Mouse (Mus musculus) left cerebral cortex, adult 18-20 months (tissue): Measurements from ENCODE around the gene Hnrnpa2b1. TPM values are rescaled to one million over a fixed set of nuclear protein-coding genes. Genes with fewer than 3 reads are reported as not detected.

Experiments
- DNase-seq, 2 experiments: peaks; one replicate each; pipeline ENCODE4 v3.0.0; 2021 to 2022; ENCODE audit warnings: low spot score in 2 of 2, mixed read lengths in 1 of 2
- total RNA-seq, 2 experiments: library from RNA; stranded (reverse); gene quantifications; 2 replicates each; pipeline ENCODE4 v1.2.3; 2021

Hnrnpa2b1 gene
- total RNA-seq, 2 experiments from 2014 or later: 436 to 466 TPM

- peak; percentile 72 to 83 for DNase-seq
Observed at GRCm38 (mm10) chr6:51470311-51471178, 851 bp upstream of the Hnrnpa2b1 start, which contains the start of gene Cbx3. TSS of gene Cbx3 (plus strand) at chr6:51470360.

- peak; percentile 67 to 74 for DNase-seq
Observed at GRCm38 (mm10) chr6:51468891-51469561, 668 bp downstream of the Hnrnpa2b1 start.

DNA sequence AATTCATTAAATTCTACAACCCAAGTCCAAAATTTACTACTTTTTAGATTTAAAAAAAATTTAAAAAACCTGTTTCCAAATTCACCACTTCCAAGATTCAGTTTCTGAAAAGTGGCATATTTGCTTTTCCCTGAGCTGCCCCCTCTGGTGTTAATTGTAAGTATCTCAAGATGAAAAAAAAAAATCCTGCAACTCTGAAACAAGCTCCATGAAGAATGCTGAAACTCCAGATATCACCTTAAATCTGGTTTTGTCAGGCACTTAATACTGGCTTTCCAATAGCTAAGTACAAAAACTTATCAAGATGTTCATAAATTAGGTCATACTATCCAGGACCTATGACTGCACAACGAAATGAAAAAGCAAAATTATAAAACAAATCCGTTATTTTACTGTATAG is 2.0 kb downstream of the Hnrnpa2b1 start:
- no peak for DNase-seq

DNA sequence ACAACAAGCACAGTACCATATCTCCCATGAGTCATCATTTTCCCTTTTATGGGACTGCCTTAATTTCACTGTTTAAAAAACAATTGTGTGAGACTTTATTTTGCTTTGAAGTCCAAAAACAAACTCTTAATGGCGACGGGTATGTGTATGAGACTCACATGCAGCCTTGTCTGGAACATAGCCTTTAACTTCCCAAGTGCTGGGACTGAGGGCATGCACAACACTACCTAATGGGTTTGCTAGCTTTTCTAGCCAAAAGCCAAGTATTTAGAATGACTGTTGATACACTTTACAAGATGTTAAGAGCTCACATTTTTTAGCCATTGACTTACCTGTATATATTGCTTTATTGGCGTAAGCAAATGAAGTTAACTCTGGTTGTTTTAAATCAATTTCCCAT is 9.3 kb downstream of the Hnrnpa2b1 start:
- DNase-seq: no peak

- no peak for DNase-seq
Observed at GRCm38 (mm10) chr6:51460021-51460360, 9.7 kb downstream of the Hnrnpa2b1 start.

GRCm38 (mm10) chr6:51459313-51460020 is 10.2 kb downstream of the Hnrnpa2b1 start:
- no peak for DNase-seq

- no peak for DNase-seq
Observed at GRCm38 (mm10) chr6:51458925-51459312, 10.8 kb downstream of the Hnrnpa2b1 start.

- no peak for DNase-seq
Observed at GRCm38 (mm10) chr6:51457770-51458387, 11.8 kb downstream of the Hnrnpa2b1 start.

GRCm38 (mm10) chr6:51457283-51457682 is 12.4 kb downstream of the Hnrnpa2b1 start:
- no peak for DNase-seq

DNA sequence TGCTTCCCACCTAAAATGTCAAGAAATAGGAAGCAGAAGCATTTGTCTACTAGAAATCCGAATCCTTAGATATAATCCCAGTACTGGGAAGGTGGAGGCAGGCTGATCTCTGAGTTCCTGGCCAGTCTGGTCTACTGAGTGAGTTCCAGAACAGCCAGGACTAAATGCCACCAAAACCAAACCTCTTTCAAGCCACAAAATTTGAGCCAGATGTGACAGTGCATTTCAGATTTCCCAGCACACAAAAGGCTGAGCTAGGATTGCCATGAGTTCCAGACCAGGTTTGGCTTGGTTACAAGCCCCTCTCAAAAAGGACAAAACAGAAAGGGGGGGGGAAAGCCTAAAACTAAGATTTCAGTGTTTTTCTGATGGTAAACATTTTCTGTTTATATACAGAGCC is 13.5 kb downstream of the Hnrnpa2b1 start:
- no peak for DNase-seq

- no peak for DNase-seq
Observed at GRCm38 (mm10) chr6:51454949-51455348, 14.7 kb downstream of the Hnrnpa2b1 start.

DNA sequence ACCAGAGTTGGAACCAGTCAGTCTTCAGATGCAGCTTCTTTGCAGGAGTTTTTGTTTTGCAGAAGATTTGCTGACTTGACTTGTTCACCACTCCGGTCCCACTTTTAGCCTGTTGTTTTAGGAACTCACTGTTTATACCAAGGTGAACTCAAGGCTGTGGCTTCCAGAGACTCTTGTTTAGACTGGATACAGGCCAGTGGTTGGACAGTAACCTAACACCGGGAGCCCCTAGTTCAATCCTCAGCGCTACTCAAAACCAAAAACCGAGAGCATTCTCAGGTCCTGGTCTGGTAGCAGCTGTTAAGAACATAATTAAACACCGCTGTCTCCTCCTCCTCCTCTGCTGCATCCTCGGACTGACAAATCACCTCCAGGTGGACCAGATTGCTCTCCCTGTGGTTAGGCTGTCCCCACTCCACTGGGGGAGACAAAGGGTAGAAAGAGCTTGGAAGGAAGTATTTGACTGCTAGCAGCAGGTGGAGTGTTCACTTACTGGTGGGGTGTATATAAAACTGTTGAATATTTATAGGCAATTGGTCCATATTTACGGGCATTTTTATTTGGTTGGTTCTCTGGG is 16.7 kb downstream of the Hnrnpa2b1 start:
- no peak for DNase-seq

DNA sequence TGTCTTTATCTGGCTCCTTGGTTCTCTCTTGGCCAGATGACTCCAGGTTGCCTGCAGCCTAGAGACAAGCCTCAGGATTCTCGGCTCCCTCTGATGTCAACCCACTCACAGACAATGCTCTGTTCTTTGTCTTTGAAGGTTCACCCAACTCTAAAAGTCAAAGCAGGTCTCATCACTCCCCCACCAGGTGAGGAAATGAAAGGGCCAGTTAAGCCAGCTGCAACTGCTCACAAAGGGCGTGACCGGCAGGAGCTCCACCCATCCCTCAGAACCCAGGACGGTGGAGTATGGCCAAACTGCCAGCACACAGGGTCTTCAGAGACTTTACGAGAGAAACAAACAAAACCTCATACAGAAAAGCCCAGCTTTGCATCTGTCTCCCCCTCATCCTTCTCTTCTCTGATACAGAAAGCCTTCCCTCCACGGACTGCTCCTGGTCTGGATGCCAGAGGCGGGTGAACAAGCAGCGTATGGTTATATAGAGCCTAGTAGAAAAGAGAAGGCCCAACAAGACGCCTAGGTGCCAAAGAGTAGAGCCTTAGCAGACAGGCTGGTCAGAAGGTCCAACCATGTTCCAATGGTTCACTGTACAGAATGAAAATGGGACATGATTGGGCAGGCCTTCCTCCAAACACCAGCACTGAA is 27.4 kb downstream of the Hnrnpa2b1 start:
- no peak for DNase-seq

GRCm38 (mm10) chr6:51438826-51439330 is 30.8 kb downstream of the Hnrnpa2b1 start:
- peak in 1 of 2 experiments; percentile 19 for DNase-seq

DNA sequence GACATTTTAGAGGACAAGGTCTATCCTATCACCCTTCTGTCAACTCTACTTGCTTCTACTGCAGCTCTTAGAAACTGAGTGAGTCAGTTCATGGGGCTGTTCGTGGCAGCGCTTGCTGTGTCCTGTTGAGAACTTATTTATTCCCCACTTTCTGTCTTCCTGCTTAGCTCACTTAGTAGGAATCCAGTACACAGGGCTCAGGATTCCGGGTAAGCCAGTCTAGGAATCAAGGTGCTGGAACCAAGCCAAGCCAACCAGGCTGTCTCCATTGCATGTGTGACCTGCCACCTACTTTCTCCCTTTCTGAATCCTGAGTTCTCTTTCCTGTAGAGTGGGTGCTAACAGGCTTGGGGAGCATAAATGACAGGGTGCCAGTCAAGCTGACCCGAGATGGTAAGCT is 32.0 kb downstream of the Hnrnpa2b1 start:
- DNase-seq: no peak

DNA sequence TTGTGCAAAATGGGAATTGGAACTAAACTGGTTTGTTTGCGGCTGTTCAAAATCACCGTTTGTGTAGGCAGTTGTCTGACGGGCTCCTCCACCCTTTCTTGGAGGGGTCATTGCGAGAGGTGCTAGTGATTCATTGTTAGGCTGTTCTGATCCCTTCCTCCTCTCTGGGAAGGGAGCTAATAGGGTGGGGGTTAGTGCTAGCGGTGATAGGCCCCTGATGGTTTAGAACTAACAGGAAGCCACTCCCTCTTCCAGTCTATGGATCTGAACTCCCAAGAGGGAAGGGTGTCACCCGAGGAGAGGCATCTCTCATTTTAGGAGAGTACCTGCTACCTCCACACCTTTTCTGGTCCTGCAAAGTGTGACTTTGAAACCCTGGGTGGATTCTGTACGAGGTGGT is 35.4 kb downstream of the Hnrnpa2b1 start:
- no peak for DNase-seq

GRCm38 (mm10) chr6:51432535-51433397 is 36.9 kb downstream of the Hnrnpa2b1 start, which contains the start of gene Nfe2l3:
TSS of gene Nfe2l3 (plus strand) at chr6:51432670.
- peak; percentile 32 to 36 for DNase-seq

GRCm38 (mm10) chr6:51424537-51424936 is 45.2 kb downstream of the Hnrnpa2b1 start:
- DNase-seq: no peak

DNA sequence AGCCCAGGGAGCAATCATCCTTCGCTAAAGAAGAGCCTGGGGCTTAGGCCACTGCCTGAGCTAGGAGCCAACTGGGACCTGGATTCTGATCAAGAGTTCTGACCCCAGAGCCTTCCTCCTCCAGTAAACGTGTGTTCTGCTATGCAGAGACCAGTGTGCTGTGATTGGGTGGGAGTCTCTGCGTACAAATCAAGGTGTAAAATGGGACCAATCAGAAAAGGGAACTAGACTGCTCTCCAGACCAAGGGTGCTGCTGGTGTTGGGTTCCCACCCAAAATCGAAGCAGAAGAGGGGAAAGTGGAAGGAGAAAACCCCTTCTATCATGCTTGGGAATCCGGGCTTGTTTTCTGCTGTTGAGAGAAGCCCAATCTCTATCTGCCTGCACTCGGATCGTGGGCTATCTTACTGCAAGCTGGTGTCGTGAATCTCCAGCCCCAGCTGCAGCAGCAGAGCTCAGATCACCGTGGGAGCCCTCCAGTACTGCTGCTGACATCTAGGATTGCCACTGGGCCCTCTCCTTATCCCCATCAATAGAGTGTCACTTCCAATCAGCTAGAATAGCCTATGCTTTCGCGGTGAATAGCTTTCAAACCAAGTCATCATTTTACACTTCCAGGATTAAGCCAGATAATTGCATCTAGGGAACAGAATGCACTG is 46.1 kb downstream of the Hnrnpa2b1 start:
- DNase-seq: no peak
